Mouse (Mus musculus): Measurements from ENCODE around the gene Pla2g5. TPM values are rescaled to one million over a fixed set of nuclear protein-coding genes. Genes with fewer than 3 reads are reported as not detected.
"Not testable (repeated sequence)": the region's sequence is repeated elsewhere in the genome, so short reads cannot be mapped to it uniquely, and the experiment has no call there.

Pla2g5 gene
- total RNA-seq, 2 experiments from 2014 or later: 2.8 to 4.2 TPM

- no peak for DNase-seq (ENCODE audit: low spot score in 2 of 2)
- intact Hi-C loops (cut with DNase I): no loop called here
Observed at GRCm38 (mm10) chr4:138865092-138865491, 1.8 kb upstream of the Pla2g5 start.

- intact Hi-C loops (cut with DNase I): loop anchor here (10.0 kb wide), 1 partner anchor 535 kb away; the partner anchor contains the start of gene Pink1
- peak; percentile 84 to 92 for DNase-seq (ENCODE audit: low spot score in 2 of 2)
Observed at GRCm38 (mm10) chr4:138859728-138860127, 3.6 kb downstream of the Pla2g5 start.

GRCm38 (mm10) chr4:138859245-138859644, 4.0 kb downstream of the Pla2g5 start:
- intact Hi-C loops (cut with DNase I): loop anchor here (10.0 kb wide), 1 partner anchor 534 kb away; the partner anchor contains the start of gene Pink1
- DNase-seq (ENCODE audit: low spot score in 2 of 2): peak in 1 of 2 experiments; percentile 69

GRCm38 (mm10) chr4:138858446-138858845, 4.8 kb downstream of the Pla2g5 start:
- peak; percentile 57 to 84 for DNase-seq (ENCODE audit: low spot score in 2 of 2)
- intact Hi-C loops (cut with DNase I): loop anchor here (10.0 kb wide), 1 partner anchor 534 kb away; the partner anchor contains the start of gene Pink1

- intact Hi-C loops (cut with DNase I): loop anchor here (10.0 kb wide), 1 partner anchor 533 kb away; the partner anchor contains the start of gene Pink1
- DNase-seq (ENCODE audit: low spot score in 2 of 2): no peak
Observed at GRCm38 (mm10) chr4:138857576-138857975, 5.7 kb downstream of the Pla2g5 start.

- intact Hi-C loops (cut with DNase I): loop anchor here (10.0 kb wide), 1 partner anchor 532 kb away; the partner anchor contains the start of gene Pink1
- peak; percentile 79 to 93 for DNase-seq (ENCODE audit: low spot score in 2 of 2)
Observed at GRCm38 (mm10) chr4:138856491-138856890, 6.8 kb downstream of the Pla2g5 start.

- DNase-seq (ENCODE audit: low spot score in 2 of 2): peak; percentile 51 to 64
- intact Hi-C loops (cut with DNase I): loop anchor here (10.0 kb wide), 1 partner anchor 530 kb away; the partner anchor contains the start of gene Pink1
Observed at GRCm38 (mm10) chr4:138855092-138855632, 8.1 kb downstream of the Pla2g5 start.

GRCm38 (mm10) chr4:138852961-138853360, 10.3 kb downstream of the Pla2g5 start:
- DNase-seq (ENCODE audit: low spot score in 2 of 2): no peak
- intact Hi-C loops (cut with DNase I): loop anchor here (2.0 to 10.0 kb wide), 2 partner anchors 406 to 528 kb away; partner anchors contain the start of gene Pink1

- intact Hi-C loops (cut with DNase I): loop anchor here (1.0 to 10.0 kb wide), 3 partner anchors 103 to 527 kb away; partner anchors contain the start of gene Pink1
- DNase-seq (ENCODE audit: low spot score in 2 of 2): peak; percentile 82 to 86
Observed at GRCm38 (mm10) chr4:138851463-138851862, 11.8 kb downstream of the Pla2g5 start.

GRCm38 (mm10) chr4:138841386-138841785, 21.9 kb downstream of the Pla2g5 start:
- intact Hi-C loops (cut with DNase I): no loop called here
- DNase-seq (ENCODE audit: low spot score in 2 of 2): peak; percentile 85 to 94

GRCm38 (mm10) chr4:138840726-138841125, 22.6 kb downstream of the Pla2g5 start:
- intact Hi-C loops (cut with DNase I): no loop called here
- DNase-seq (ENCODE audit: low spot score in 2 of 2): no peak

- no peak for DNase-seq (ENCODE audit: low spot score in 2 of 2)
- intact Hi-C loops (cut with DNase I): loop anchor here (5.0 kb wide), 1 partner anchor 38 kb away; no protein-coding TSS in a partner anchor
Observed at GRCm38 (mm10) chr4:138839806-138840205, 23.5 kb downstream of the Pla2g5 start.

GRCm38 (mm10) chr4:138827147-138827546, 36.1 kb downstream of the Pla2g5 start:
- no peak for DNase-seq (ENCODE audit: low spot score in 2 of 2)
- intact Hi-C loops (cut with DNase I): no loop called here

GRCm38 (mm10) chr4:138825751-138826567, 37.3 kb downstream of the Pla2g5 start:
- no peak for DNase-seq (ENCODE audit: low spot score in 2 of 2)
- intact Hi-C loops (cut with DNase I): no loop called here

- intact Hi-C loops (cut with DNase I): no loop called here
- DNase-seq (ENCODE audit: low spot score in 2 of 2): no peak
Observed at GRCm38 (mm10) chr4:138824660-138825059, 38.6 kb downstream of the Pla2g5 start.

GRCm38 (mm10) chr4:138824161-138824560, 39.1 kb downstream of the Pla2g5 start:
- intact Hi-C loops (cut with DNase I): not testable (repeated sequence)

GRCm38 (mm10) chr4:138821036-138821435, 42.2 kb downstream of the Pla2g5 start:
- DNase-seq (ENCODE audit: low spot score in 2 of 2): no peak
- intact Hi-C loops (cut with DNase I): no loop called here

More at GRCm38 (mm10) chr4:138824161-138824560, 39.1 kb downstream of the Pla2g5 start:
- DNase-seq (ENCODE audit: low spot score in 2 of 2): not testable (repeated sequence)

- no peak for DNase-seq (ENCODE audit: low spot score in 2 of 2)
- intact Hi-C loops (cut with DNase I): no loop called here
Observed at GRCm38 (mm10) chr4:138819101-138819500, 44.2 kb downstream of the Pla2g5 start.

GRCm38 (mm10) chr4:138817736-138818135, 45.5 kb downstream of the Pla2g5 start:
- intact Hi-C loops (cut with DNase I): no loop called here
- DNase-seq (ENCODE audit: low spot score in 2 of 2): no peak

GRCm38 (mm10) chr4:138816166-138816565, 47.1 kb downstream of the Pla2g5 start:
- intact Hi-C loops (cut with DNase I): no loop called here
- DNase-seq (ENCODE audit: low spot score in 2 of 2): no peak
